Mouse (Mus musculus): ENCODE data around the gene Nxph3. TPM values are rescaled to one million over a fixed set of nuclear protein-coding genes. Genes with fewer than 3 reads are reported as not detected.

Gene Nxph3
- total RNA-seq (2023), result not detected in 2 replicates

GRCm38 (mm10) chr11:95514298-95514861 lies at the start of gene Nxph3:
Gene Nxph3 (minus strand): TSS chr11:95514570.

Other genes with a start within 250 kb of the Nxph3 start
- 110 and 126 TPM in 2 replicates for gene Kat7, start 204.3 kb downstream of the Nxph3 start, total RNA-seq (2023)
- 58.5 and 61.6 TPM in 2 replicates for gene Fam117a, start 177.6 kb downstream of the Nxph3 start, total RNA-seq (2023)
- 45.8 and 63.5 TPM in 2 replicates for gene Slc35b1, start 129.9 kb downstream of the Nxph3 start, total RNA-seq (2023)
- gene Spop, start 100.5 kb downstream of the Nxph3 start, total RNA-seq (2023), result 117 and 133 TPM in 2 replicates
- 0.11 and 0.22 TPM in 2 replicates for gene Ngfr, start 73.2 kb upstream of the Nxph3 start, total RNA-seq (2023)
- 7.1 and 19.2 TPM in 2 replicates for gene Phb, start 152.4 kb upstream of the Nxph3 start, total RNA-seq (2023)
- gene Zfp652, start 198.1 kb upstream of the Nxph3 start, total RNA-seq (2023), result 59.2 and 69.1 TPM in 2 replicates
- gene B130006D01Rik, start 209.0 kb upstream of the Nxph3 start, total RNA-seq (2023), result 1.8 and 3.9 TPM in 2 replicates

Data from neutrophil, adult 65 days (primary cell).